Mouse (Mus musculus): ENCODE data around the gene Dapk2.

Dapk2 gene

GRCm38 (mm10) chr9:66181126-66181825 lies 23.3 kb downstream of the Dapk2 start:
- in situ Hi-C loops (cut with MboI; ENCODE audit: low pct_unique_long_range_greater_than_20kb in 1 of 2, low sequenced_read_pairs in 2 of 2, unreplicated experiment in 1 of 2): no loop called here

DNA sequence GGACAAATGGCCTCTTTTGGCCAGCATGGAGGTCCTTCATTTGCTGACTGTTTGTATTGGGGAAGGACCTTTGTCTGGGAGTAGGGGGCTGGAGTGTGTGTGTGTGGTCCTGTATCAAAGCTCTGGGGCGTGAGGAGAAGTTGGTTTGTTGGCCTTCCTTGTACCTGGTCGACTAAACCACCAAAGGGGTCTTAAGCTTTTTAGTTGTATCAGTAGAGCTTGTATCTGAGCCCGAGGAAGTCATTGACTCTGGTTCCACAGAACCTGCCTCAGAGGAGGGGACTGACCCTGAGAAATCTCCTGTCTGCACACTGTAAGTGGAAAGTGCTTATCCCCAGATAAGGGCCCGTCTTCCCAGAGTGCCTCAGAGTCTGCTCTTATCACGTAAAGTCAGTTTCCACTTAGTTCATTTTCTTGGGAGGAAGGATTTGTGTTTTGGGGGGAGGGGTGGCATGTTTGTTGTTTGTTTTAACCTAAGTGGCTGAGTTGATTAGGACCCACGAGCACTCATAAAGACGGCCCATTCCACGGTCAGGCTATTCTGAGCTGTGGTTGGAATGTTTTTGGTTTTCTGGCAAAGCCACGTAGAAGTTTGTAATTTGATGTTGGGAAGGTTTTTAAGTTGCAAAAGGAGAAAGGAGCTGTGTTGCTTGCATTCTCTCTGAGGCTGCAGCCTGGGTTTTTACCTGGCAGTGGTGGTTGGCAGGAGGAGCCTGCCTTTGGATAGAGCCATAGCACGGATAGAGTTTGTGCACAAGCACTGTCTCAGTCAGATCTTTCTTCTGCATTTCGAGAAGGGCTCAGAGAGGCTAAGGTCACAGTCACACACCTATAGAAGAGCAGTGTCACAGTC lies 24.0 kb downstream of the Dapk2 start:
- in situ Hi-C loops (cut with MboI; ENCODE audit: low pct_unique_long_range_greater_than_20kb in 1 of 2, low sequenced_read_pairs in 2 of 2, unreplicated experiment in 1 of 2): no loop called here

- in situ Hi-C loops (cut with MboI; ENCODE audit: low pct_unique_long_range_greater_than_20kb in 1 of 2, low sequenced_read_pairs in 2 of 2, unreplicated experiment in 1 of 2): no loop called here
These were observed 24.6 kb downstream of the Dapk2 start for GRCm38 (mm10) chr9:66182679-66182993.

DNA sequence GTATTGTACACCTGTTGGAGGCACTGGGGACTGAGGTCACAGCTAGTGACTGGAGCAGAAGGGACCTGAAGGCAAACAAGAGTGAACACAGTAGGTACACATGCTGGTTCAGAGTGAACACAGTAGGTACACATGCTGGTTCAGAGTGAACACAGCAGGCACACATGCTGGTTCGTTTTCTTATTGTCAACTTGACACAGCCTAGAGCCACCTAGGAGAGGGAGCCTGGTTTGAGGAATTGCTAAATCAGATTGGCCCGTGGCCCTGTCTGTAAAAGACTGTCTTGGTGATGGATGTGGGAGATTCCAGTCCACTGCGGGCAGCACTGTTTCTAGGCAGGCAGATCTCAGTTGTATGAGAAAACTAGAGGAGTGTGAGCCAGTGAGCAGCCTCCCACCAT lies 25.0 kb downstream of the Dapk2 start:
- in situ Hi-C loops (cut with MboI; ENCODE audit: low pct_unique_long_range_greater_than_20kb in 1 of 2, low sequenced_read_pairs in 2 of 2, unreplicated experiment in 1 of 2): no loop called here

DNA sequence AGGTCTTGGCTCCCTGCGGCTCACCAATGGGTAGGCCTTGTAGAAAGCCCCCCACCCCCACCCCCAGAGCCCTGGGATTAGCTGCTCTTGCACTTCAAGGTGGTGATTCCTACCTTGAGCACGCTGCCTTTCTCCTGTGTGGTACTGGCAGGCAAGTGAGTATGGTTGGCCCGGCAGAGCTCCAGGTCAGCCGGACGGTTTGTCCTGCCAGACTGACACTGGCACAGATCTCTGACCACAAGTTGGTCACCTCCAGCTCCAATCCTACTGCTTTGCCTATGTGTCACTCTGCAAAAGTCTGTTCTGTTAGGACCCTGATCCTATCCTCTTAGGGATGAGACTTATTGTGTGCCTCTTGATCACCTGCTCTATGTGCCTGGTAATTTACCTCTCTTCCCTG lies 26.5 kb downstream of the Dapk2 start:
- in situ Hi-C loops (cut with MboI; ENCODE audit: low pct_unique_long_range_greater_than_20kb in 1 of 2, low sequenced_read_pairs in 2 of 2, unreplicated experiment in 1 of 2): no loop called here

GRCm38 (mm10) chr9:66186426-66186825 lies 28.4 kb downstream of the Dapk2 start:
- in situ Hi-C loops (cut with MboI; ENCODE audit: low pct_unique_long_range_greater_than_20kb in 1 of 2, low sequenced_read_pairs in 2 of 2, unreplicated experiment in 1 of 2): no loop called here

DNA sequence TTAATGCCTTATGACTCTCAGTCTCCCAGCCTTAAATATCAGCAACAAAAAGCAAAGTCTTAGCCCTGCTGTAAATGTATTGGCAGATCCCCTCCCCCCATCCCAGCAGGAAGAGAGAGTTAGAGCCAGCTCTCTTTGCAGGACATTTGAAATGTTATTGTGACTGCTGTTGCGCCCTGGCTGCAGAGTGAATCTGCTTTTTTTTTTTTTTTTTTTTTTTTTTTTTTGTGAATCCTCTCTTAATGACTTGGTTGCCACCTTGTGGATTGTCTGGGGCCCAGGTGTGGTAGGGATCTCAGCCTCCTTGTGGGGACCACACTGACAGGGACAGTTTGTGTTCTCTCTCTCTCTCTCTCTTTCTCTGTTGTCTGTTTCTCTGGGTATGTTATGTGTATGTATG lies 31.0 kb downstream of the Dapk2 start:
- in situ Hi-C loops (cut with MboI; ENCODE audit: low pct_unique_long_range_greater_than_20kb in 1 of 2, low sequenced_read_pairs in 2 of 2, unreplicated experiment in 1 of 2): no loop called here

DNA sequence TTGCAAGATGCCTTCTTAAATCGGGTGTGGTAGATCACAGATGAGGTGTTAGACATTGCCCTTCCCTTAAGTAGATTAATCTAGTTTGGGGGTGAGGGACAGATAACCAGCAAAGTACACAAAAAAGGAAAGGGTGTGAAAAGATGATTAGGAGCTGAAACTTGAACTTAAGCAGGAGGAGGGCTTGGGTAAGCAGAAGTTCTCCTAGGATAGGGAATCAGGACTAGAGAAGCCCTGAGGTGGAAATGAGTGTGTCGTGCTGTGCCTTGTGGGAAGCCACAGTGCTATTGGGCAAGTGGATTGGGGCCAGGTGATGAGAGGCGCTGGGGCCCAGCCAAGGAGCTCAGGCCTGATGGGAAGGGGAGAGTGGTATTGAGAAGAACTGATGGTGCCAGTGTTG lies 36.0 kb downstream of the Dapk2 start:
- in situ Hi-C loops (cut with MboI; ENCODE audit: low pct_unique_long_range_greater_than_20kb in 1 of 2, low sequenced_read_pairs in 2 of 2, unreplicated experiment in 1 of 2): no loop called here

GRCm38 (mm10) chr9:66196561-66196960 lies 38.5 kb downstream of the Dapk2 start:
- in situ Hi-C loops (cut with MboI; ENCODE audit: low pct_unique_long_range_greater_than_20kb in 1 of 2, low sequenced_read_pairs in 2 of 2, unreplicated experiment in 1 of 2): no loop called here

GRCm38 (mm10) chr9:66198533-66198932 lies 40.5 kb downstream of the Dapk2 start:
- in situ Hi-C loops (cut with MboI; ENCODE audit: low pct_unique_long_range_greater_than_20kb in 1 of 2, low sequenced_read_pairs in 2 of 2, unreplicated experiment in 1 of 2): no loop called here

- in situ Hi-C loops (cut with MboI; ENCODE audit: low pct_unique_long_range_greater_than_20kb in 1 of 2, low sequenced_read_pairs in 2 of 2, unreplicated experiment in 1 of 2): no loop called here
These were observed 41.8 kb downstream of the Dapk2 start for GRCm38 (mm10) chr9:66199657-66200410.

GRCm38 (mm10) chr9:66200411-66200789 lies 42.4 kb downstream of the Dapk2 start:
- in situ Hi-C loops (cut with MboI; ENCODE audit: low pct_unique_long_range_greater_than_20kb in 1 of 2, low sequenced_read_pairs in 2 of 2, unreplicated experiment in 1 of 2): no loop called here

- in situ Hi-C loops (cut with MboI; ENCODE audit: low pct_unique_long_range_greater_than_20kb in 1 of 2, low sequenced_read_pairs in 2 of 2, unreplicated experiment in 1 of 2): no loop called here
These were observed 43.6 kb downstream of the Dapk2 start for GRCm38 (mm10) chr9:66201665-66202064.

- in situ Hi-C loops (cut with MboI; ENCODE audit: low pct_unique_long_range_greater_than_20kb in 1 of 2, low sequenced_read_pairs in 2 of 2, unreplicated experiment in 1 of 2): no loop called here
These were observed 44.4 kb downstream of the Dapk2 start for GRCm38 (mm10) chr9:66202463-66202862.

GRCm38 (mm10) chr9:66205702-66206101 lies 47.7 kb downstream of the Dapk2 start:
- in situ Hi-C loops (cut with MboI; ENCODE audit: low pct_unique_long_range_greater_than_20kb in 1 of 2, low sequenced_read_pairs in 2 of 2, unreplicated experiment in 1 of 2): no loop called here

DNA sequence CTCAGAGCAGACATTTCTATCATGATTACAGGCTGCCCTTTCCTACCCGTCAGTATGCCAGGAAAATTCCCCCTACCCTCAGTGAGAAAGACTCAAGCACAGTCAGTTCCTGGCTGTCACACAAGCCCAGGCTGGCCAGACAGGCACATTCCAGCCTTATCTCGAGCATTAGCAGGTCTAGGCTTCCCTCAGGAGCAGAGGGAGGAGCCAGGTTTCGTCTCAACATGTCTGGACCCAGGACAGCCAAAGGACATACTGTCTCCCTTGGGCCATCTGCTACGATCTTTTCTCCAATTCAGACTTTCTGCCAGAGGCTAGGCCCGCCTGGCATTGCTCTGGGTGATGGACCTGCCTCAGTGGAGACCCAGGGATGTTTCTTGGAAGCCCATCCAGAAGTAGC lies 48.8 kb downstream of the Dapk2 start:
- in situ Hi-C loops (cut with MboI; ENCODE audit: low pct_unique_long_range_greater_than_20kb in 1 of 2, low sequenced_read_pairs in 2 of 2, unreplicated experiment in 1 of 2): no loop called here

GRCm38 (mm10) chr9:66211420-66211819 lies 53.4 kb downstream of the Dapk2 start:
- in situ Hi-C loops (cut with MboI; ENCODE audit: low pct_unique_long_range_greater_than_20kb in 1 of 2, low sequenced_read_pairs in 2 of 2, unreplicated experiment in 1 of 2): no loop called here

DNA sequence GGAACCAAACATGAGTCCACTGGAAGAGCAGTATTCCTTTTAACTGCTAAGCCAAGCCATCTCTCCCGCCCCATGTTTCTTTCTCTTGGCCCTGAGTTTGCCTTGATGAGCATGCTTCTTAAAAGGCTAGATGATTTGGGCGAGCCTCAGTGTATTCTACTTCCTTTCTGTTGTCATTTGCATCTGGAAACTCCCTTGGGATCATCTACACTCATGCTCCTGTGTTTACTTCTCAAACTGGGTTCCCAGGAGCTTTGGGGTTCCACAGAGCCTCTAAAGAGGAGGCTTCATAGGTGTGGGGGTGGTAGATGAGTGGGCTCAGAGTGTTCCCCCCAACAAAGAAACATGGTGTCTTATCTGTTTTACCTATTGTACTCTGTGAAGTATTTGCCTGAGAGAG lies 54.1 kb downstream of the Dapk2 start:
- in situ Hi-C loops (cut with MboI; ENCODE audit: low pct_unique_long_range_greater_than_20kb in 1 of 2, low sequenced_read_pairs in 2 of 2, unreplicated experiment in 1 of 2): no loop called here

GRCm38 (mm10) chr9:66212802-66213201 lies 54.8 kb downstream of the Dapk2 start:
- in situ Hi-C loops (cut with MboI; ENCODE audit: low pct_unique_long_range_greater_than_20kb in 1 of 2, low sequenced_read_pairs in 2 of 2, unreplicated experiment in 1 of 2): no loop called here
